Mouse (Mus musculus): ENCODE results near the gene 1700057G04Rik.
A peak's percentile ranks its signal among the peaks of the same experiment; 100 is the strongest.

1700057G04Rik gene

DNA sequence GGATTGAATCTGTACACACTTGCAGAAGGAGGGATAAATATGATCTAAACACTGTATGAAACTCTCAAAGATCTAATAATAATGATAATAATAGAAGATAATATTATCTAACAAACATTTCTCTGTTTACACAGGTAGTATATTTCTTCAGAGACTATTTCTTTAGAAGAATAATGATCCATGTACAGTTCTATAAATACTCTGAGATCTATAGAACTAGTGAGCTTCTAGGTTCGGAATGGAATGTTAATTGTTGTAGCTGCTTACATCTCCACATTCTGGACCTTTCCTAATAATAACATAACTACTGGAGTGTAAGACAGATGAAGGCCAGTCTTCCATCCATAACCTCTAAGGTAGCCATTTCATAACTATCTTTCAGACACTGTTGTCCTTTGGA, at the start of gene 1700057G04Rik:
1700057G04Rik (plus strand) TSS at position 301 of the 400 bp plus-strand sequence.
- no peak for DNase-seq (ENCODE audit: low read depth, low spot score)

GRCm38 (mm10) chr9:92260481-92261159, 48.6 kb upstream of the 1700057G04Rik start:
- DNase-seq (ENCODE audit: low read depth, low spot score), result no peak

DNA sequence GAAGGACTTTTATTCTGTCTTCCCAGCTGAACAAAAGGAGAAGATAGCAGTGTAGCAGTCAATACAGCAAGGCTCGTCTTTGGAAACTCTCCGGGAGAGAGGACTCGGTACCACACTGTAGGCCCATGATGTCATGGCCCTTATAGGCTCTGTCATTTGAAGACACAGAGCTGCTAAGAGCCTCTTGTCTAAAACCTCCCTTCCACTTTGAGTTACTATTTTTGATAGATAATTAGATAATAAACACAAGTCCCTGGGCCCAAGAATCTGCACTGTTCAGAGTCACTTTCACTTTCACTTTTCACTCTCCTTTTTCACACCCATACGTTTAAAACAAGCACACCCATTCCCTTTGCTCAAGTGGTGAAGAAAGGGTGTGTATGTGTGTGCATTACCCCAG, 43.5 kb upstream of the 1700057G04Rik start:
- no peak for DNase-seq (ENCODE audit: low read depth, low spot score)

DNA sequence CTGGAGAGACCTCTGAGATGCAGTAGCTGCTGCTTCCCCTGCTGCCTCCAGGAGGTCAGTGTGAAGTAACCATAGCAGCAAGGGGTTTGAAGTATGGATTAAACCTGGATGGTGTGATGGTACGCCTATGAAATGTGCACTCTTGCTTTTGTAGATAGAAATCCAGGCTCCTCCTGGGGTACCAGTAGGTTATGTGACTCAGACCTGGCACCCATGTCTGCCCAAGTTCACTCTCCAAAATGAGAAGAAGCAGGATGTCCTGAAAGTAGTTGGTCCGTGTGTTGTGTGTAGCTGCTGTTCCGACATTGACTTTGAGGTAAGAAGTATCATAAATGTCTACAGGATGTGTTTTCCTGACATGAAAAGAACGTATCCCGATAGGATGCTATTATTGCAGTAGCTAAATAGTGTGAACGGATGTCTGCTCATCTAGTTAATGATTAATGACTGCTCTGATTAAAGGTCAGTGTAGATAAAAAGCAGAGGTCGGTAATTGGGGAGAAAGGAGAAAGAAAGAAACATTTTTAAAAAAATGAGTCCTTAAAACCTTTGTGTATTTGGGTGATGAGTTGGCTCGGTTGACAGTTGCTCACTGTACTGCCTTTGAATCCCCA, 42.5 kb upstream of the 1700057G04Rik start:
- no peak for DNase-seq (ENCODE audit: low read depth, low spot score)

DNA sequence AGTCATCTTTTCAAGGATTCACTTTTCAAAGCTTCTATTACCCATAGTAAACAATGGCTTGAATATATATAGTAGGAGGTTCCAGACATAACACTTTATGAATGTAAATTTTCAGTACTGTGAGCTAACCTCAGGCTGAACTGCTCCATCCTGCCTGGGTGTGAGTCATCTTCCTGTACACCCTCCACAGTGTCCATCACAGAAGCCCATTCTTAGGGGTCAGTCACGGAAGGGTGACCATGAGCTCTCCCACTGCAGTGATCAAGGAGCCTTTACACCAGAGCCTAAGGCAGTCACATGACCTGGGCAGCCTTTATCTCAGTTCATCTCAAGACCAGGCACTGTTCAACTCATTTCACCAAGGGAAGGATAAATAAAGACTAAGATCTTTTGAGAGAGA, 41.4 kb upstream of the 1700057G04Rik start:
- no peak for DNase-seq (ENCODE audit: low read depth, low spot score)

GRCm38 (mm10) chr9:92269829-92270404, 39.3 kb upstream of the 1700057G04Rik start:
- no peak for DNase-seq (ENCODE audit: low read depth, low spot score)

DNA sequence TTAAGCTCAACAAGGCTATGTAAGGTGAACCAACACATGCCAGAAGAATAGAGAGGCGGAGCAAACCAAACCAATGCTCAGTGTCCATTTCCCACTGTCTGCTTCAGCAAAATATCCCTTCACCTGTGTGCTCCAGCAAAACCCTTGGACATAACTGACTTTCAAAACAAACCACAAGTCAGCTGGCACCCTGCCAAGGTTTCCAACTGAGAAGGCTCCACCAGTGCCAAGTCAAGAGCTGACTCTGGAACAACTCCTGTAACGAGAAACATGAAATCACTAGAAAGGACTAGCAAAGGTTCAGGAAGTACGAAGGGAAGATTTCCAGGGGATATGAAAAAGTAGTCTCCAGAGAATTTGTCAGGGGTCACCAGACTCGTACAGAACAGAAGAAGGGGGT, 38.2 kb upstream of the 1700057G04Rik start:
- peak; percentile 35 for DNase-seq (ENCODE audit: low read depth, low spot score)

DNA sequence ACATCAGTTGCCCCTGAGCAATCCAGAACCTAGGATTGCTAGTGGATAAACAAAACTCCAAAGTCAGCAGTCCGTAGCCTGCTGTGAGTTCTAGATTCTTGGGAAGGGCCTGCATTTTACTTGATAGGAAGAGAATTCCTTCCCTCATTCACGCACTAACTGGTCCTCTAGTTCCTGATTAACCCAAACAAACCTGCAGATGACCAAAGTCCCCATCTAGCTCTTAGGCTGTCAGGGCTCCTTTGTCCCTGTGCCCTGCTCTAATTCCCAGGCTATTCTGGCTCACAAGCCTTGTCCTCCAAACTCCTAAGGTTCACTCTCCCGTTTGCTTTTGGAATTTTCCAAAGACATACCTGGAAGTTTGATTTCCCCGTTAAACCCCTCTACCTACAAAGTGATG, 36.5 kb upstream of the 1700057G04Rik start:
- no peak for DNase-seq (ENCODE audit: low read depth, low spot score)

GRCm38 (mm10) chr9:92273271-92273670, 35.9 kb upstream of the 1700057G04Rik start:
- no peak for DNase-seq (ENCODE audit: low read depth, low spot score)

DNA sequence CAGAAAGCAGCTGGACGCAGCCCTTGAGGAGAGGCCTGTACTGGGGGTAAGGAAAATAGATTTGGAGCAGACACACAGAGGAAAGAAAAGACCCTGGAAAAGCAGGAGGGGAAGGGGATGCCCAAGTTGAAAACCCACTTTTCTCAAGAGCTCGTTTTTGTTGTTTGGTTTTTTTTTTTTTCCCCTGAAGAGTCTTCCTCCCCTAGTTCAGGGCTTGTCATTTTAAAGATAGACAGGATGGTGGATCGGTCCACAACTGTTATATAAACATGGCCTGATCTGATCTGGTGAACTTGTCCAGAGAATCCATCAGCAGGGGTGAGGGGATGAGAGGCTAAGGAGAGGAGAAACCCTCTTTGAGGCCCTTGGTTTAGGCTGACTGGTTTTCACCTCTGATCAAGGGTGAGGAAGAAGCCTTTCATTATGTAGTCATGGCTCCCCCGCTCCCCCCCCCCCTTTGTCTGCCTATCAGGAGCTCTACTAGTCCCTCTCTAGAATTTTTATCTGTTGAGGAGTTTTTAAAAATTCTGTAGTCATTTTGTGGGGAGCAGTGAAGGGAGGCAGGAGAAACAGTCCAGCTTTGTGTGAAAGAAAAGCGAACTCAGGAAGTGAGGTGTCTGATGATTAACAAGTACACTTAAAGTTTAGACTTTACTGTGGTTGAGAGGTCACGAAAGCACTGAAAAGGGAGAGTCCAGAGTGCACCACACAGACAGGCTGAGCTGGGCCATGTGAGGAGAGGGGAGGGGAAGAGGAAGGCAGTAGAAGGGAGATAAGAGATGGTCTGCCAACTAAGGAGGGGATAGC, 35.0 kb upstream of the 1700057G04Rik start:
- no peak for DNase-seq (ENCODE audit: low read depth, low spot score)

GRCm38 (mm10) chr9:92275486-92276207, 33.5 kb upstream of the 1700057G04Rik start, which contains the start of gene Plscr2:
Gene Plscr2, plus strand, starts transcription at chr9:92275602.
- peak; percentile 10 for DNase-seq (ENCODE audit: low read depth, low spot score)

- no peak for DNase-seq (ENCODE audit: low read depth, low spot score)
Measured at GRCm38 (mm10) chr9:92276360-92276759, 32.8 kb upstream of the 1700057G04Rik start.

- DNase-seq (ENCODE audit: low read depth, low spot score), result no peak
Measured at GRCm38 (mm10) chr9:92280048-92280447, 29.1 kb upstream of the 1700057G04Rik start.

DNA sequence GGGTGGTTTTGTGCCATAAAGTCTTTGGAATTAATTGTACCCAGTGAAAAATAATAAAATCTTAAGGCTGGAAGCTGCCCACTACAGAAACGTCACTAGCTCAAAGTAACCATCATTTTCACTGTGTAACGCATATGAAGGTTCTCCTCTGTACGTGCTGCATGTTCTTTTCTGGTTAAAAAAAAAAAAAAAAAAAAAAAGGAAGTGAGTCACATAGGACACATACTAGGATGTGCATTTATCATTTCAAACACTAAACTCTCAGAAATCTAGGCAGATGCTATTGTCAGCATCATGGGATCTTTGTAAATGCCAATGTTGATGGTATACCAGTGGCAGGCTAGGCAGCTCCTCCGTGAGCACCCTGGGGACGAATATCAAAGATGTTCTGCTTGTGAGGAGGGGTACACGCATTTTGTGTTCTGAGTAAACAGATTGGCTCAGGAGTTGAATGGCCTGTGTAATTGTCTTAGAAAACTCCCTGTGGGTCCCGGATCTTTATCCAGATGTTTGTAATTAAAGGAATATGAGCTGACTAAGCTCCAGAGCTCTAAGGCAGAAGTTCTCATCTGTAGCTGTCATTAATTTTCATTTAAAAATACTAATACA, 26.5 kb upstream of the 1700057G04Rik start:
- no peak for DNase-seq (ENCODE audit: low read depth, low spot score)

- DNase-seq (ENCODE audit: low read depth, low spot score), result no peak
Measured at GRCm38 (mm10) chr9:92289675-92290074, 19.5 kb upstream of the 1700057G04Rik start.

DNA sequence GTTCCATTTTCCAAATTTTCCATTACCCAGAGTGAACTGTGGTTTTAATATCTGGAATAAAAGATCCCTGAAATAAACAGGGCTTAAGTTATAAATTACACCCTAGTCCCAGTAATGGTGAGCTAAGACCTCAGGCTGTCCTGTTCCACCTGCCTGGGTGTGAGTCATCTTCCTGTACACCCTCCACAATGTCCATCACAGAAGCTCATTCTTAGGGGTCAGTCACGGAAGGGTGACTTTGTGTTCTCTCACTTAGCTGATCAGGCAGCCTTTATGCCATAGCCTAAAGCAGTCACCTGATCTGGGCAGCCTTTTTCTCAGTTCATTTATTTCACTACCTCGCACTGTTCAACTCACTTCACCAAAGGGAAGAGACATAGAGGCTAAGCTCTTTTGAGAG, 17.0 kb upstream of the 1700057G04Rik start:
- DNase-seq (ENCODE audit: low read depth, low spot score), result no peak

DNA sequence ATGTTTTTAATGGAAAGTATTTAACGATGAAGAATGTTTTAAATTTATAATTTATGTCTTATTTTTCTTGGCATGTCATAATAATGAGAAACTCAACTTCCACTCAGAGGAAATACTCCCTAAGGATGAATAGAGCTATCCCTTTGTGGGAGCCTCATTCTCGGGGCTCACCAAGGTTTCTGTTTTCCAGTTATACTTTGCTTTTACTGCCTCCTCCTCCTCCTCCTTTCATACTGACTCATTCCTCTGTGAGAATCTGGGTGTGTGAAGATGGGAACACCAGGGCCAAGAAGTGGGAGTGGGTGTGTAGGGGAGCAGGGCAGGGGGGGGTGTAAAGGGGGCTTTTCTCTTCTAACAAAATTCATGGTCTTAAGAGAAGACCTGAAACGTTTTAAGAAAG, 16.3 kb upstream of the 1700057G04Rik start:
- peak; percentile 31 for DNase-seq (ENCODE audit: low read depth, low spot score)

- DNase-seq (ENCODE audit: low read depth, low spot score), result no peak
Measured at GRCm38 (mm10) chr9:92293560-92294548, 15.3 kb upstream of the 1700057G04Rik start.

DNA sequence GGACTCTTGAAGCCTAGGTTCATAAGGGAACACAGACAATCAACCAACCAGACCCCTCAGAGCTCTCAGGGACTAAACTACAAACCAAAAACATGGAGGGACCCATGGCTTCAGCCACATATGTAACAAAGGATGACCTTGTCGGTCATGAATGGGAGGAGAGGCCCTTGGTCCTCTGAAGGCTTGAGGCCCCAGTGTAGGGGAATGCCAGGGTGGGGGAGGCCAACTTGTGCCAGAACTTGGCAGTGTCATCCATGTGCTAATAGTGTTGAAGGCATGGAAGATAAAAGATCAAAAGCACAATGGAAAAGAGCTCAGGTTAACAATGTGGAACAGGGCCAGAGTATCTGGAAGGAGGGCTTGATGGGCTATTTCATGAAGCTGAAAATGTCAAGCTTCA, 10.9 kb upstream of the 1700057G04Rik start:
- no peak for DNase-seq (ENCODE audit: low read depth, low spot score)

DNA sequence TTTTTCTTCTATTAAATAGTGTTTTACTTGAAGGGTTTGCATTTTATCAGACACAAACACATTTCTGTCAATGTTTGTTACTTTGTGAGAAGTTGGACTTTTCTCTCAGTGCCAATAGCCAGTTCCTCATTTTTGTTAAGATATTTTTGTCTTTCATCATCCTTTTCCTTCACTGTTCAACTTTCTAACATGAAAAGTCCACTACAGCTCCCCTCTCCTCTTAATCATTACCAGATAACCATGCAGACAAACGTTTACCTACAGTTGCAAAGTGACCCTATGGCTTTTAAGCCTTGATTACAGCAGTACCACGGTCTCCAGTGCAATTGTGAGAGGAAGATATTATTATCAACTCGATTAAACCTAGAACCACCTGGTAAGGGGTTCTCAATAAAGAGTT, 8.0 kb upstream of the 1700057G04Rik start:
- no peak for DNase-seq (ENCODE audit: low read depth, low spot score)

All from brain, adult 2 months (tissue).